Mouse (Mus musculus) heart, adult 2 months (tissue): ENCODE results near the gene Gpld1. TPM values are rescaled to one million over a fixed set of nuclear protein-coding genes. Genes with fewer than 3 reads are reported as not detected.

ENCODE experiments used
- DNase-seq, 2 experiments: peaks; one replicate each; pipeline ENCODE4 v3.0.0; 2021
- H3K27ac ChIP-seq: fragments of 200-600 bp; 2 replicates; pipeline ENCODE4 v1.8.1; 2022
- H3K27me3 ChIP-seq: fragments of 200-500 bp; 2 replicates; pipeline ENCODE4 v1.6.1; 2012; ENCODE audit warnings: mild to moderate bottlenecking, low read length, inconsistent platforms, mixed read lengths; ENCODE audit not compliant: control insufficient read depth, insufficient read depth
- H3K36me3 ChIP-seq: fragments of 200-500 bp; 2 replicates; pipeline ENCODE4 v1.6.1; 2012; ENCODE audit warnings: low read length, inconsistent platforms; ENCODE audit not compliant: control insufficient read depth, insufficient read depth
- H3K4me1 ChIP-seq: fragments of 200-500 bp; 2 replicates; pipeline ENCODE4 v1.6.1; 2011; ENCODE audit warnings: low read length; ENCODE audit not compliant: control insufficient read depth, insufficient read depth
- H3K4me3 ChIP-seq: fragments of 200-600 bp; 2 replicates; pipeline ENCODE4 v1.8.1; 2022
- H3K79me2 ChIP-seq: fragments of 200-500 bp; replicated peaks from 2 replicates; pipeline ENCODE4 v1.6.1; 2012; ENCODE audit warnings: mild to moderate bottlenecking, inconsistent platforms, low read length, moderate library complexity, mixed read lengths; ENCODE audit not compliant: control insufficient read depth, insufficient read depth
- H3K9ac ChIP-seq: fragments of 200-500 bp; 2 replicates; pipeline ENCODE4 v1.6.1; 2012; ENCODE audit warnings: low read depth, mild to moderate bottlenecking, control low read depth, inconsistent platforms, low read length, mixed read lengths
- CTCF ChIP-seq: fragments of 200-600 bp; IDR thresholded peaks from 2 replicates; pipeline ENCODE4 v1.8.1; 2022; ENCODE audit warnings: antibody characterized with exemption, mild to moderate bottlenecking, moderate library complexity
- EP300 ChIP-seq: fragments of 200-500 bp; IDR thresholded peaks from 2 replicates; pipeline ENCODE4 v1.6.1; 2011; ENCODE audit warnings: low read depth, low read length, control low read depth; ENCODE audit not compliant: insufficient read depth
- POLR2A ChIP-seq: fragments of 200-500 bp; IDR thresholded peaks from 2 replicates; pipeline ENCODE4 v1.6.1; 2011; ENCODE audit warnings: mild to moderate bottlenecking, low read depth, low read length, control low read depth; ENCODE audit not compliant: insufficient read depth
- WGBS: fragments of 180-500 bp; shearing (Covaris S2); methylation state at CpG from one replicate; pipeline ENCODE4 v1.1.7; 2018; 5-methylcytosine and 5-hydroxymethylcytosine counted together
- intact Hi-C: fragments of 180-260 bp; cut with DNase I; formaldehyde crosslinking; loops from one replicate; pipeline ENCODE4 v1.15.1; 2025
- polyA plus RNA-seq: library from polyadenylated mRNA; depleted of rRNA; stranded (reverse); fragments of >200 nt; gene quantifications from 2 replicates; pipeline ENCODE4 v1.2.3, GENCODE M21; 2012
- total RNA-seq, 2 experiments: library from RNA; stranded (reverse); gene quantifications; 2 replicates each; pipeline ENCODE4 v1.2.3; 2021

The Gpld1 gene
- total and polyA plus RNA-seq, 3 experiments = 0.98 to 2.7 (median 2.1) TPM

- Histone ChIP-seq H3K27me3 (no peaks in the 10 kb centered on the region), H3K9ac (no peak overlapping the region), H3K79me2 (no peaks in the 10 kb centered on the region), H3K27ac (no peak overlapping the region), H3K4me1 (no peaks in the 10 kb centered on the region), H3K36me3 (no peaks in the 10 kb centered on the region), H3K4me3 (no peak overlapping the region)
- WGBS = 49% methylated on average over 8 of the region's 8 CpGs
- DNase-seq = peak; percentile 39 to 65
- TF ChIP-seq CTCF (peak; percentile 62), POLR2A (no peak), EP300 (no peak)
- intact Hi-C loops = no loop called here
These were observed 64.2 kb downstream of the Gpld1 start for GRCm38 (mm10) chr13:25007115-25007514.

GRCm38 (mm10) chr13:25018316-25018715, 75.4 kb downstream of the Gpld1 start:
- Histone ChIP-seq H3K4me3 (no peak overlapping the region), H3K27me3 (no peaks in the 10 kb centered on the region), H3K27ac (no peak overlapping the region), H3K9ac (no peak overlapping the region), H3K79me2 (no peaks in the 10 kb centered on the region), H3K4me1 (peaks cover 2% of the 10 kb centered on the region), H3K36me3 (peaks cover 6% of the 10 kb centered on the region)
- intact Hi-C loops = no loop called here
- WGBS = 89% methylated on average over 9 of the region's 9 CpGs
- DNase-seq = peak in 1 of 2 experiments; percentile 8
- TF ChIP-seq POLR2A = no peak
- TF ChIP-seq EP300 = no peak
- TF ChIP-seq CTCF = no peak

DNA sequence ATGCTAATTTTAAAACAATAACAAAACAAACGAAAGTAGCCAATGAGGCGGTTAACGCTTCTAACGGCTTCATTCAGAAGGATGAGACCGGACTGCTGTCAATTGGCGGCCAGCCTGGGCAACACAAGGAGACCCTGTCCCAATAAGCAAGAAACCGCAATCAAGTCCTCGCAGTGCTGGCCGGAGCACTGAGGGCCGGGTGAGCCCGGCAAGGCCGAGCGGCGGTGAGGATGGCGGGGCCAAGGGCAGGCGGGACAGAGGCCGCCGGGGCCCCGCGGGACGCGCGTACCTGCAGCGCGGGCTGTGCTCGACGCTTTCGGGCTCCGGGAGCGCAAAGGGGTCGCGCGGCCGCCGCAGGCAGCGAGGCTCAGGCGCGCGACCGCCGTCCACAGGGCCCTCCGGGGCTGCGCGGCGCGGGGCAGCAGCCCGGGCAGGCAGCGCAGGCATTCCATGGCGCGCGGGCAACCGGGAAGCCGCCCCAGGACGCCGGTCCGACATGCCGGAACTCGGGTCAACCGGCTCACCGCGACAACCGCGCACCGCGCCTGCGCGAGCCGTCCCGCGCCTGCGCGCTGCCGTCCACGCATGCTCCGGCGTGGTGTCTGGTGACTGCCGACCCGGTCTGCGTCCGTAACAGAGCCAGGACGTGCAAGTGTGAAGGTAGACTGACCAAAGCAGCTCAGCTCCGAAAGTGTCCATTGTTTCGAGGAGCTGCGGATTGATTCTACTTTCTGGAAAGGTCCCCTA, 77.0 kb downstream of the Gpld1 start, which contains the start of gene Mrs2:
Mrs2 (minus strand) TSS at position 587 of the 747 bp plus-strand sequence.
- Histone ChIP-seq H3K27ac (peak within 1 kb of the TSS; percentile 59), H3K9ac (peak within 1 kb of the TSS; percentile 98), H3K4me3 (peak within 1 kb of the TSS; percentile 81), H3K4me1 (peaks cover 2% of the 10 kb centered on the region), H3K79me2 (no peaks in the 10 kb centered on the region), H3K27me3 (no peaks in the 10 kb centered on the region), H3K36me3 (peaks cover 6% of the 10 kb centered on the region)
- intact Hi-C loops = no loop called here
- under 1% methylated on average over 82 of the region's 84 CpGs for WGBS
- peak; percentile 94 to 95 for DNase-seq
- no peak for TF ChIP-seq CTCF
- peak; percentile 97 for TF ChIP-seq POLR2A
- TF ChIP-seq EP300 = peak; percentile 49; the same call in 1 of the 2 replicates

DNA sequence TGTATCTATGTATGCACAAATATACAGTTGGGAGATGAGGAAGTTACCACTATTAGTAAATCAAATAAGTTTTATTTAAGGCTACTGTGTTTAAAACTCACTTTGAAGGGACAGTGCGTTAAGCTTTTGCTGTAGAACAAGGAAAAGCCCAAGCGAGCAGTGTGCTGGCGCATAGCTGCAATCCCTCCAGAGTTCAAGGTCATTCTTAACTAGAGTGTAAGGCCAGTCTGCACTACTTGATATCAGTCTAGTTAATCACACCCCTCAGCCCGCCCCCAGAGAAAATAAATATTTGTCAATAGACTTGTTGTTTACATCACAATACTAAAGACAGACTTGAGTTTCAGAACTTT, 77.6 kb downstream of the Gpld1 start:
- intact Hi-C loops = no loop called here
- DNase-seq = no peak
- Histone ChIP-seq H3K79me2 (no peaks in the 10 kb centered on the region), H3K27ac (peak overlapping the region; percentile 59), H3K4me3 (peak overlapping the region; percentile 81), H3K36me3 (peaks cover 6% of the 10 kb centered on the region), H3K9ac (peak overlapping the region; percentile 43), H3K4me1 (peaks cover 2% of the 10 kb centered on the region), H3K27me3 (no peaks in the 10 kb centered on the region)
- 29% methylated on average over 4 of the region's 4 CpGs for WGBS
- TF ChIP-seq EP300 (no peak), POLR2A (no peak), CTCF (no peak)

DNA sequence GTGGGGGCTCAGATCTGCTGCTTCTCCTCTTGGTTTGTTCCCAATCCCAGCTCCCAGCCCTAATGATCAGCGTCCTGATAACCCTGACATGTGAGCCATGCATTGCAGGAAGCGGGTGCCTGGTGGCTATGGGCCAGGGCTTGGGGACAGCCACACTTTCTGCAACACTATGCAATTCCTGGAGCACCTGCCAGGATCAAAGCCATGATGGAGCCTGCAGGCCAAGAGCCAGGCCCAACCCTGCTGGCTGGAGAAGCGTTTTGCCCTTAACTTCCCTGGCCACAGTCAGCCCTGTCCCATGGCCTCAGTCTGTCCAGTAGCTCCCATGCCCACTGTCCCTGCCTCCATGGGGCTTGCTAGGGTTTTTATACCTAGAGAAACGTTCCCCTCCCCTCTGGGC, 79.4 kb downstream of the Gpld1 start:
- DNase-seq = no peak
- Histone ChIP-seq H3K79me2 (no peaks in the 10 kb centered on the region), H3K4me1 (peaks cover 2% of the 10 kb centered on the region), H3K36me3 (no peaks in the 10 kb centered on the region; the same call in 1 of the 2 replicates), H3K4me3 (no peak overlapping the region), H3K9ac (no peak overlapping the region), H3K27me3 (no peaks in the 10 kb centered on the region), H3K27ac (no peak overlapping the region)
- TF ChIP-seq EP300 = no peak
- TF ChIP-seq CTCF = no peak
- no peak for TF ChIP-seq POLR2A
- WGBS = 63% methylated on average over 4 of the region's 4 CpGs
- intact Hi-C loops = no loop called here

DNA sequence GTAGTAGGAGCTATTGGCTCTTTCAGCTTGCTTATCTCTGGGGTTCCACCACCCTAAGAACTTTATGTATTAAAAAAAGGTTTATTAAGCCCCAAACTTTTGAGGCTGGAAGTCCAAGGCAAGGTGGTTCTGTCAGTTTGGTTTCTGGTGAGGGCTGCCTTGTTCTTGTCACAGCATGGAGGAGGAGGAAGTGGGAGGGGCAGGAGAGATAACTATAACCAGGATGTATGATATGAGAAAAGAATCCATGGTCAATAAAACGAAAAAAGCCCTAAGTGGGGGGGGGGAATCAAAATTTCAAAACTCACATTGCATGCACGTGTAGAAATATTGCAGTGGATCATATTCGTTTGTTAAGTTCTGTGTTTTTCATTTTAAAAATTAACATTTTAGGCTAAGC, 80.2 kb downstream of the Gpld1 start:
- Histone ChIP-seq H3K4me1 (peaks cover 2% of the 10 kb centered on the region), H3K79me2 (no peaks in the 10 kb centered on the region), H3K4me3 (no peak overlapping the region), H3K27me3 (no peaks in the 10 kb centered on the region), H3K36me3 (no peaks in the 10 kb centered on the region; the same call in 1 of the 2 replicates), H3K9ac (no peak overlapping the region), H3K27ac (no peak overlapping the region)
- 52% methylated on average over 3 of the region's 3 CpGs for WGBS
- TF ChIP-seq CTCF (no peak), POLR2A (no peak), EP300 (no peak)
- intact Hi-C loops = no loop called here
- DNase-seq = no peak
